Mouse (Mus musculus): Measurements from ENCODE around the gene Zfp106.

GRCm38 (mm10) chr2:120575121-120575520, 11.5 kb upstream of the Zfp106 start:
- no peak for TF ChIP-seq CTCF (IDR thresholded peaks at IDR 0.05; ENCODE audit: control insufficient read depth, insufficient read depth, insufficient replicate concordance, low read depth, low read length)
- TF ChIP-seq POLR2A (IDR thresholded peaks at IDR 0.05; ENCODE audit: control insufficient read depth, low read depth, low read length): no peak

Data from testis, adult 2 months (tissue).